Mouse (Mus musculus) olfactory bulb, adult 2 months (tissue): ENCODE data around the gene Drg1. TPM values are rescaled to one million over a fixed set of nuclear protein-coding genes. Genes with fewer than 3 reads are reported as not detected.

Experiments
- polyA plus RNA-seq: library from polyadenylated mRNA; stranded (reverse); fragments of >200 nt; gene quantifications from 2 replicates; pipeline ENCODE4 v1.2.4, GENCODE M21; 2012; ENCODE audit warnings: low replicate concordance; ENCODE audit not compliant: missing spikeins, insufficient read depth, insufficient read length

Drg1 gene
- polyA plus RNA-seq, 1 experiment: not detected

Other genes starting within 250 kb of the Drg1 start
- gene Sfi1, start 73.0 kb downstream of the Drg1 start, polyA plus RNA-seq: not detected in 2 replicates
- not detected in 2 replicates for gene Eif4enif1, start 64.0 kb downstream of the Drg1 start, polyA plus RNA-seq
- not detected in 2 replicates for gene Patz1, start 22.5 kb upstream of the Drg1 start, polyA plus RNA-seq
- gene Pik3ip1, start 64.0 kb upstream of the Drg1 start, polyA plus RNA-seq: not detected in 2 replicates
- gene Limk2, start 142.8 kb upstream of the Drg1 start, polyA plus RNA-seq: not detected in 2 replicates
- gene Rnf185, start 185.9 kb upstream of the Drg1 start, polyA plus RNA-seq: not detected in 2 replicates
- not detected in 2 replicates for gene Pla2g3, start 221.9 kb upstream of the Drg1 start, polyA plus RNA-seq
- not detected in 2 replicates for gene Inpp5j, start 238.4 kb upstream of the Drg1 start, polyA plus RNA-seq
- gene Selenom, start 248.3 kb upstream of the Drg1 start, polyA plus RNA-seq: not detected in 2 replicates